Mouse (Mus musculus): Measurements from ENCODE around the gene Mphosph6.

DNA sequence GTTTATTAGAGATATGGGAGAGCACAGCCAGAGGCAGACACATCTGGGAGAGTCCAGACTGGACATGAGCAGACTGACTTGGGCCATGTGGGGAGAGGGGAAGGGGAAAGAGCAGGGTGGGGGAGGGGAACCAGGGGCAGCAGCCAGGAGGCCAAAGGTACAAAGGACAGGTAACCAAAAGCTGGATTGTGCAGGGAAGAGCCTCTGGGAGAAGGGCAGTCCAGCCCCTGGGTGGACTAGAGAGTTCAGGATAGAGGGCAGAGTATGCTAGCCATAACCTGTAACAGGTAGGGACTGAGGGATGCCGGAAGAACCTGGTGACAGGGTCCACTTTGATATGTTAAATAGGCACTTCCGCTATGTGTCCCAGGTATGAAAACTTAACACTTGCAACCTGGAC lies 8.9 kb upstream of the Mphosph6 start:
- TF ChIP-seq CTCF (IDR thresholded peaks at IDR 0.05; ENCODE audit: low read depth) (no peak), EP300 (IDR thresholded peaks at IDR 0.05; ENCODE audit: low read depth) (no peak)

All from liver, embryonic 14.5 days (tissue).